Mouse (Mus musculus): ENCODE data around the gene Tmc3. TPM values are rescaled to one million over a fixed set of nuclear protein-coding genes. Genes with fewer than 3 reads are reported as not detected.
A peak's percentile ranks its signal among the peaks of the same experiment; 100 is the strongest.

Gene Tmc3
- polyA plus RNA-seq, 1 experiment from 2014 or later = 0.08 TPM

DNA sequence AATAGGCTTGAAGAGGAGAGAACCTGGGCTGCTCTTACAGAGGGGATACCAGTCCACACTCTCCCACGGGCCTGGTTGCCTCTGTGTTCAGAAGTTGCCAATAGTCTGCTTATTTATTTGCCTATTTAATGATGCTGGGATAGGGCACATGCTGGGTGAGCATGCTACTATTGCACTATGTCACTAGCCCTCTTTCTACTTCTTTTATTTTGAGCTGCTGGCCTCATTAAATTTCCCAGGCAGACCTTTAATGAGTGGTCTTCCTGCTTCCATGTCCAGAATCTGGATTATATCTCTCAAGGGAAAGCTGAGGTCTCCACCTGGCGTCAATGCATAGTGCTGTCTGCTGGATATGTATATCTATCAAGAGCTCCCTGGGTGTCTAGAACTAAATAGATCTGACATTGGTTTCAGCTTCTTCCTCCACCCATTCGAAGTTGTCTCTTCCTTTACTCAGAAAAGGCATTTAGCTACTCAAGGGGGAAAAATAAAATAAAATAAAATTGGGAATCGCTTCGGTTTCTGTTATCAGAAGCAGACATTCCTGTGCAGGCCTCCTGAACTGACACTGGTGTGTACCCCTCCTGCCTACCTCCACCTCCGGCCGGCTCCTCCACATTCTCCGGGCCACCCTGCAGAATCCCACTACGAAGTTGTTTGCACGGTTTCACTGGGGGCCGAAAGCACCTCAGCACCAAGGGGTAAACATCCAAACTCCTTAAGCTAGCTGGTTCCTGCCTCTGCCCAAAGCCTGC is 46.5 kb downstream of the Tmc3 start:
- peak; percentile 33; the same call in 1 of the 2 replicates for ATAC-seq
- Histone ChIP-seq H3K9me3 (replicated peaks) (no peaks in the 10 kb centered on the region), H3K9ac (peak overlapping the region; percentile 73), H3K4me1 (peaks cover 16% of the 10 kb centered on the region), H3K4me3 (peak overlapping the region; percentile 59), H3K36me3 (ENCODE audit: poor library complexity, severe bottlenecking) (no peaks in the 10 kb centered on the region), H3K4me2 (peak overlapping the region; percentile 77), H3K27me3 (no peaks in the 10 kb centered on the region), H3K27ac (no peak overlapping the region)
- 14% methylated on average over 11 of the region's 11 CpGs for WGBS

DNA sequence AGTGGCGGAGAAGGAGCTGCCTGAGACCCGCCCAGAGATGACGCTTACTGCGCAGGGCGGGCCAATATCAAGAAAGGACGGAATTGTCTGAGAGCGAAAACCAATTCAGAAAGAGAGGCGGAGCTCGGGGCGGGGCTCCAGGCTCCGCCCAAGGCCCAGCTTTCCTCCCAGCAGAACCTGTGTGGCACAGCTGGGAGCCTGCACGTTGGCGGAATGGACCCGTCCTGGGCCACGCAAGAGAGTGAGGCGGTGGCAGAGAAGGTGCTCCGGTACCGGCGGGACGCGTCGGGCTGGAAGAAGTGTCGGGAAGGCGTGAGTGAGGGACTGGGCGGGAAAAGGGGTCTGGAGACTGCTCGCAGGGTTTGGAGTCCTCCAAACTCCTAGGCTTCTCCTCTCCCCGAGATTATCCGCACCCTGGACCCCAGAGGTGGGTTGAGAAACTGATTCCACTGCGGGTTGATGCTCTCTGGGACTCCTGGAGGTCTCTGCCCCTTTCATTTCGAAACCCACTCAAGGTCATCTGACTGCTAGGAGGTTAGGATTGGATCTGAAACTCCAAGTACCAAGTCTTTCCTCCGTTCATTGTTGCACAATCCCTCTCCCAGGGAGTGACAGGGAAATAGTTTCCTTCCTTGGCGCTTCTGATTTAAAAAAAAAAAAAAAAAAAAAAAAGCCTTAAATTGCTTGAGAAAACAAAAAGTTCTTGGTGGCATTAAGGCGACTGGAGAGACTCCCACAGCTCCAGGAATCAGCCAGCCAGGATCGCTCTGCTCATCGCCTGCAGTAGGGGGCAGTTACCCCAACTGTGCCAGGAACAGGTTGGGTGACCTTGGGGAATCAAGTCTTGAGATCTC is 47.3 kb downstream of the Tmc3 start, which contains the start of gene Stard5:
Gene Stard5 (plus strand): TSS at position 132 of the 854 bp plus-strand sequence.
- Histone ChIP-seq H3K27ac (no peak within 1 kb of the TSS), H3K36me3 (ENCODE audit: poor library complexity, severe bottlenecking) (no peaks in the 10 kb centered on the region), H3K4me1 (peaks cover 16% of the 10 kb centered on the region), H3K9ac (peak within 1 kb of the TSS; percentile 73), H3K4me3 (peak within 1 kb of the TSS; percentile 59), H3K27me3 (no peaks in the 10 kb centered on the region), H3K9me3 (replicated peaks) (no peaks in the 10 kb centered on the region), H3K4me2 (peak within 1 kb of the TSS; percentile 77)
- peak; percentile 99 for ATAC-seq
- WGBS = under 1% methylated on average over 35 of the region's 35 CpGs

DNA sequence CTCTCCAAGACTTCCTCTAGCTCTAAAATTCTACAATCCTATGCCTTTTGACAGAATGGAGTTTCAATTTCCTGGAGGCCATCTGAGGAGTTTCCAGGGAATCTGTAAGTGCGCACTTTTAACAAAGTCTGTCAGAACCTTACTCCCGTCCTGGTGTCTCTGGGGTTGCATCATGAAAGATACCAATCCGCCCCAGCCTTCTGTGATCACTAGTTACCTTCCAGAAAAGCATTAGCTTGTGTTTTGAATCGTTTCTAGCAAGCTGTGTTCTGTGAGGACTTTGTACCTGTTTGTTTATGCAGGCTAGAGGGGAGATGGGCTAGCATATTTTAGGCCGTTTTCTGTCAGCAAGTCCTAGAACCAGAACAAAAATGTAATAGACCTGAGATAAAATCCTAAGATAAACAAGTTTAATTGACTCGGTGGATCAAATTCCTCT is 48.0 kb downstream of the Tmc3 start:
- H3K4me3 ChIP-seq = peak overlapping the region; percentile 59

GRCm38 (mm10) chr7:83633856-83634255 is 49.1 kb downstream of the Tmc3 start:
- Histone ChIP-seq H3K4me2 (no peak overlapping the region), H3K27ac (no peak overlapping the region), H3K9me3 (replicated peaks) (no peaks in the 10 kb centered on the region), H3K27me3 (no peaks in the 10 kb centered on the region), H3K4me3 (no peak overlapping the region), H3K9ac (no peak overlapping the region), H3K36me3 (ENCODE audit: poor library complexity, severe bottlenecking) (0 out of 2 replicates have a peak, but pooled peaks cover 6% of the 10 kb centered on the region), H3K4me1 (peaks cover 16% of the 10 kb centered on the region)
- 91% methylated on average over 6 of the region's 6 CpGs for WGBS
- no peak for ATAC-seq

More for the DNA sequence above, 48.0 kb downstream of the Tmc3 start:
- 63% methylated on average over 6 of the region's 6 CpGs for WGBS
- Histone ChIP-seq H3K4me1 (peaks cover 16% of the 10 kb centered on the region), H3K9ac (peak overlapping the region; percentile 73; the same call in 1 of the 2 replicates), H3K27ac (no peak overlapping the region), H3K36me3 (ENCODE audit: poor library complexity, severe bottlenecking) (0 out of 2 replicates have a peak, but pooled peaks cover 3% of the 10 kb centered on the region), H3K27me3 (no peaks in the 10 kb centered on the region), H3K9me3 (replicated peaks) (no peaks in the 10 kb centered on the region), H3K4me2 (peak overlapping the region; percentile 77)
- no peak for ATAC-seq

GRCm38 (mm10) chr7:83635726-83636125 is 51.0 kb downstream of the Tmc3 start:
- Histone ChIP-seq H3K9me3 (replicated peaks) (no peaks in the 10 kb centered on the region), H3K9ac (no peak overlapping the region), H3K4me1 (peaks cover 16% of the 10 kb centered on the region), H3K36me3 (ENCODE audit: poor library complexity, severe bottlenecking) (peaks cover 14% of the 10 kb centered on the region; the same call in 1 of the 2 replicates), H3K4me2 (no peak overlapping the region), H3K27ac (no peak overlapping the region), H3K4me3 (no peak overlapping the region), H3K27me3 (no peaks in the 10 kb centered on the region)
- 85% methylated on average over 2 of the region's 2 CpGs for WGBS
- no peak for ATAC-seq

DNA sequence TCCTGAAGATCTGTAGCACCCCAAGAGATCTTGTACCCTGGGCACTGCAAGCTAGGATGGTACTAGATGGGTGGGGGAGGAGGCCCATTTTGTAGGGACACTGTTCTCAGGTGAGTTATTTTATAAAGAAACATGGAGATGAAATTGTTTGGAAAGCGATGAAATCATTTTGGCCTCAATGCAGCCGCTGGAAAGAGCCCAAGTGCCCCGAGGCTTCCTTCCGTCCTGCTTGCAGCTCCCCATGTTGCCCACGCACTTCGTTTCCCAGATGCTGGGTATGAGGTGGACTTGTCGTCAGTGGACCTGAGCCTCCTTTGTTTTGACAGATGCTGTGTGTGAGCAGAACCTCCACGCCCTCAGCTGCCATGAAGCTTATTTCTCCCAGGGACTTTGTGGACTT is 51.7 kb downstream of the Tmc3 start:
- Histone ChIP-seq H3K9ac (no peak overlapping the region), H3K27ac (no peak overlapping the region), H3K27me3 (no peaks in the 10 kb centered on the region), H3K36me3 (ENCODE audit: poor library complexity, severe bottlenecking) (peaks cover 14% of the 10 kb centered on the region; the same call in 1 of the 2 replicates), H3K4me3 (no peak overlapping the region), H3K4me1 (peaks cover 9% of the 10 kb centered on the region), H3K9me3 (replicated peaks) (no peaks in the 10 kb centered on the region), H3K4me2 (no peak overlapping the region)
- no peak for ATAC-seq
- 88% methylated on average over 8 of the region's 8 CpGs for WGBS

- Histone ChIP-seq H3K9me3 (replicated peaks) (no peaks in the 10 kb centered on the region), H3K36me3 (ENCODE audit: poor library complexity, severe bottlenecking) (peaks cover 14% of the 10 kb centered on the region; the same call in 1 of the 2 replicates), H3K9ac (no peak overlapping the region), H3K27ac (no peak overlapping the region), H3K27me3 (no peaks in the 10 kb centered on the region), H3K4me2 (no peak overlapping the region), H3K4me1 (no peaks in the 10 kb centered on the region), H3K4me3 (no peak overlapping the region)
- WGBS = 89% methylated on average over 8 of the region's 8 CpGs
- no peak for ATAC-seq
Measured at GRCm38 (mm10) chr7:83637781-83638583, 53.3 kb downstream of the Tmc3 start.

- Histone ChIP-seq H3K36me3 (ENCODE audit: poor library complexity, severe bottlenecking) (peaks cover 14% of the 10 kb centered on the region; the same call in 1 of the 2 replicates), H3K9me3 (replicated peaks) (no peaks in the 10 kb centered on the region), H3K4me3 (no peak overlapping the region), H3K27me3 (no peaks in the 10 kb centered on the region), H3K4me1 (no peaks in the 10 kb centered on the region), H3K9ac (no peak overlapping the region), H3K27ac (no peak overlapping the region), H3K4me2 (no peak overlapping the region)
- ATAC-seq = no peak
- WGBS = 83% methylated on average over 3 of the region's 3 CpGs
Measured at GRCm38 (mm10) chr7:83639084-83639483, 54.4 kb downstream of the Tmc3 start.

DNA sequence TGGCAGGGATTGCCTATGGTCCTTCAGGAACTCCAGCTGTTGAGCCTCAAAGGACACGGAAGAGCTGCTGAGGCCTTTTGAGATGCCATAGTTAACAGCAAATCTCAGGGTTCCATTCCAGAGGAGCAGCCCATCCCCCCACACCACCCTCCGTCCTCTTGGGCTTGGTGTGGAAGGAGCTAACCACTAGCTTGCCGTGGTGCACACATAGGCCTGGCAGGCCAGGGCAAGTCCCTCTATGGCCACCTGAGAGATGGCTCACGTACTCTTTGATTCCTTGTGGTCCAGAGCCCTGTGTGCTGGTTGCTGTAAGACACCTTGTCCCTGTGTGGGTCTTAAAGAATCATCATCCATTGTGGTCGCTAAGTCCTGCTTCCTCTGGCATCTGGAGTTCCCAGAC is 55.9 kb downstream of the Tmc3 start:
- Histone ChIP-seq H3K27ac (no peak overlapping the region), H3K27me3 (no peaks in the 10 kb centered on the region), H3K4me2 (no peak overlapping the region), H3K4me3 (no peak overlapping the region), H3K9me3 (replicated peaks) (no peaks in the 10 kb centered on the region), H3K4me1 (no peaks in the 10 kb centered on the region), H3K9ac (no peak overlapping the region), H3K36me3 (ENCODE audit: poor library complexity, severe bottlenecking) (peaks cover 14% of the 10 kb centered on the region; the same call in 1 of the 2 replicates)
- 89% methylated on average over 5 of the region's 5 CpGs for WGBS
- ATAC-seq = no peak

DNA sequence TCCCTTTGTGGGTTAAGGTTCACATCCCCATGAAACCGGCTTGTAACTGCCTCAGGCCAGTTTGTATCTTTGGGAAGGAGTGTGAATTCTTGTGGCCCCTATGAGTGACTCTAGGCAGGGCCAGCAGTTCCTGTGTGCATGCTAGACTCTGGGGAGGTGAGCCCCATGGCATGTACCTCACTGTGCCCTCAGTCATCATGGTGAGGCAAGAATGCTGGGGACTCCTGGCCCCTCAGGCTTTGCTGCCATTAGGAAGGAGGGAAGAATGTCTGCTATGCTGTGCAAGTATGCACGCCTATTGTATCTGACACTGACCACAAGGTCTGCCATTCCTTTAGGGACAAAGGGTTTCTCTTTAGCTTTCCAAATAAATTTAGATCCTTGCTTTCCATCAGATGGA is 56.4 kb downstream of the Tmc3 start:
- peaks cover 14% of the 10 kb centered on the region; the same call in 1 of the 2 replicates for H3K36me3 ChIP-seq (ENCODE audit: poor library complexity, severe bottlenecking)
- H3K4me3 ChIP-seq = no peak overlapping the region
- H3K27ac ChIP-seq = no peak overlapping the region
- 67% methylated on average over 2 of the region's 2 CpGs for WGBS
- no peak overlapping the region for H3K9ac ChIP-seq
- no peaks in the 10 kb centered on the region for H3K27me3 ChIP-seq
- no peak for ATAC-seq
- no peaks in the 10 kb centered on the region for H3K9me3 ChIP-seq (replicated peaks)
- H3K4me1 ChIP-seq = no peaks in the 10 kb centered on the region
- no peak overlapping the region for H3K4me2 ChIP-seq

- H3K4me1 ChIP-seq = no peaks in the 10 kb centered on the region
- 92% methylated on average over 6 of the region's 6 CpGs for WGBS
- H3K27ac ChIP-seq = no peak overlapping the region
- ATAC-seq = no peak
- peaks cover 8% of the 10 kb centered on the region; the same call in 1 of the 2 replicates for H3K36me3 ChIP-seq (ENCODE audit: poor library complexity, severe bottlenecking)
- H3K27me3 ChIP-seq = no peaks in the 10 kb centered on the region
- no peak overlapping the region for H3K4me3 ChIP-seq
- no peak overlapping the region for H3K9ac ChIP-seq
- no peaks in the 10 kb centered on the region for H3K9me3 ChIP-seq (replicated peaks)
- H3K4me2 ChIP-seq = no peak overlapping the region
Measured at GRCm38 (mm10) chr7:83643581-83643980, 58.9 kb downstream of the Tmc3 start.

Measured in forebrain, embryonic 13.5 days (tissue).